Mouse (Mus musculus) kidney, adult 2 months (tissue): Measurements from ENCODE around the gene Cdc27. TPM values are rescaled to one million over a fixed set of nuclear protein-coding genes. Genes with fewer than 3 reads are reported as not detected.

Source experiments
- DNase-seq: peaks from one replicate; pipeline ENCODE4 v3.0.0; 2021
- H3K27ac ChIP-seq: fragments of 200-500 bp; 2 replicates; pipeline ENCODE4 v1.5.1; 2012; ENCODE audit warnings: low read depth, low read length, control low read depth, inconsistent platforms; ENCODE audit not compliant: insufficient read depth
- H3K27me3 ChIP-seq: fragments of 200-500 bp; replicated peaks from 2 replicates; pipeline ENCODE4 v1.6.1; 2012; ENCODE audit warnings: mild to moderate bottlenecking, moderate library complexity, low read length, inconsistent platforms; ENCODE audit not compliant: control insufficient read depth, insufficient read depth
- H3K36me3 ChIP-seq: fragments of 200-500 bp; 2 replicates; pipeline ENCODE4 v1.6.1; 2012; ENCODE audit warnings: mild to moderate bottlenecking, moderate library complexity, low read length, inconsistent platforms; ENCODE audit not compliant: control insufficient read depth, insufficient read depth
- H3K4me1 ChIP-seq: fragments of 200-500 bp; 2 replicates; pipeline ENCODE4 v1.6.1; 2011; ENCODE audit warnings: low read length; ENCODE audit not compliant: control insufficient read depth, insufficient read depth
- H3K4me3 ChIP-seq: fragments of 200-500 bp; 2 replicates; pipeline ENCODE4 v1.5.1; 2011; ENCODE audit warnings: mild to moderate bottlenecking, low read depth, low read length, control low read depth; ENCODE audit not compliant: insufficient read depth
- CTCF ChIP-seq: fragments of 200-500 bp; conservative IDR thresholded peaks from 2 replicates; pipeline ENCODE4 v1.5.1; 2011; ENCODE audit warnings: low read depth, mild to moderate bottlenecking, control low read depth, low read length, moderate library complexity, mixed read lengths; ENCODE audit not compliant: insufficient read depth, insufficient read length
- POLR2A ChIP-seq: fragments of 200-500 bp; IDR thresholded peaks from one replicate; pipeline ENCODE4 v1.6.1; 2011; ENCODE audit warnings: low read depth, low read length, control low read depth
- WGBS: fragments of 180-500 bp; shearing (Covaris S2); methylation state at CpG from one replicate; pipeline ENCODE4 v1.1.7; 2018; 5-methylcytosine and 5-hydroxymethylcytosine counted together
- polyA plus RNA-seq: library from polyadenylated mRNA; depleted of rRNA; stranded (reverse); fragments of >200 nt; gene quantifications from 2 replicates; pipeline ENCODE4 v1.2.3, GENCODE M21; 2012

Cdc27 gene
- polyA plus RNA-seq, 1 experiment, result 6.1 TPM

GRCm38 (mm10) chr11:104568326-104568725 lies 17.9 kb upstream of the Cdc27 start:
- Histone ChIP-seq H3K4me1 (no peaks in the 10 kb centered on the region), H3K4me3 (no peak overlapping the region), H3K36me3 (no peaks in the 10 kb centered on the region), H3K27me3 (no peaks in the 10 kb centered on the region), H3K27ac (no peak overlapping the region)
- DNase-seq, result no peak
- TF ChIP-seq POLR2A, result no peak
- TF ChIP-seq CTCF, result no peak
- WGBS, result 93% methylated on average over 4 of the region's 4 CpGs

- Histone ChIP-seq H3K27ac (no peak overlapping the region), H3K4me3 (no peak overlapping the region), H3K36me3 (no peaks in the 10 kb centered on the region), H3K4me1 (no peaks in the 10 kb centered on the region), H3K27me3 (no peaks in the 10 kb centered on the region)
- TF ChIP-seq CTCF, result no peak
- no peak for TF ChIP-seq POLR2A
- whole genome bisulfite sequencing, result 84% methylated on average over 9 of the region's 9 CpGs
- DNase-seq, result no peak
Measured at GRCm38 (mm10) chr11:104567736-104568135, 17.3 kb upstream of the Cdc27 start.

GRCm38 (mm10) chr11:104566796-104567195 lies 16.4 kb upstream of the Cdc27 start:
- DNase-seq, result no peak
- TF ChIP-seq CTCF, result no peak
- no peak for TF ChIP-seq POLR2A
- 90% methylated on average over 2 of the region's 2 CpGs for WGBS

DNA sequence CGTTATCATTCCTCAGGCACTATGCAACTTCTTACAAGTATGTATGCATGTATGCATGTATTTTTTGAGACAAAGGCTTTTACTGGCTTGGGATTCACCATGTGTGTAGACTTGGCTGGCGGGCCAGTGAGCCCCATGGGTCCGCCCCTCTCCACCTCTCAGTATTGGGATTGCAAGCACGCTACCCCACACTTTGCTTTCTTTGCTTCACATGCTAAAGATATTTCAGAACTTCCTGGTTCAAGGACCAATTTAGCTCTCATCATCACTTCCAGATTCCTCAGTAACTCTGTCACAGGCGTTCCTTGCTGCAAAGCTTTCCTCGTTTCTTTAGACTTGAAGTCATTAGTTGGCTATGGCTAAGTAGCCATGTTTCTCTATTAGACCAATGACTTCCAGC lies 15.7 kb upstream of the Cdc27 start:
- DNase-seq, result no peak
- H3K27ac ChIP-seq, result no peak overlapping the region
- H3K4me1 ChIP-seq, result no peaks in the 10 kb centered on the region
- no peaks in the 10 kb centered on the region for H3K36me3 ChIP-seq
- no peak overlapping the region for H3K4me3 ChIP-seq
- H3K27me3 ChIP-seq, result no peaks in the 10 kb centered on the region
- TF ChIP-seq CTCF, result no peak
- no peak for TF ChIP-seq POLR2A
- WGBS, result 84% methylated on average over 6 of the region's 6 CpGs

More at GRCm38 (mm10) chr11:104566796-104567195, 16.4 kb upstream of the Cdc27 start:
- Histone ChIP-seq H3K36me3 (no peaks in the 10 kb centered on the region), H3K27ac (no peak overlapping the region), H3K4me3 (no peak overlapping the region), H3K4me1 (no peaks in the 10 kb centered on the region), H3K27me3 (no peaks in the 10 kb centered on the region)

GRCm38 (mm10) chr11:104565172-104565571 lies 14.8 kb upstream of the Cdc27 start:
- no peak for TF ChIP-seq POLR2A
- TF ChIP-seq CTCF, result no peak

GRCm38 (mm10) chr11:104563496-104563895 lies 13.1 kb upstream of the Cdc27 start:
- Histone ChIP-seq H3K4me1 (no peaks in the 10 kb centered on the region), H3K27me3 (no peaks in the 10 kb centered on the region), H3K36me3 (no peaks in the 10 kb centered on the region), H3K27ac (no peak overlapping the region), H3K4me3 (no peak overlapping the region)
- TF ChIP-seq CTCF, result no peak
- no peak for TF ChIP-seq POLR2A
- no peak for DNase-seq
- 63% methylated on average over 1 of the region's 1 CpGs for WGBS

More at GRCm38 (mm10) chr11:104565172-104565571, 14.8 kb upstream of the Cdc27 start:
- 77% methylated on average over 9 of the region's 9 CpGs for WGBS
- no peaks in the 10 kb centered on the region for H3K36me3 ChIP-seq
- no peak for DNase-seq
- no peaks in the 10 kb centered on the region for H3K27me3 ChIP-seq
- no peak overlapping the region for H3K27ac ChIP-seq
- H3K4me3 ChIP-seq, result no peak overlapping the region
- H3K4me1 ChIP-seq, result no peaks in the 10 kb centered on the region

DNA sequence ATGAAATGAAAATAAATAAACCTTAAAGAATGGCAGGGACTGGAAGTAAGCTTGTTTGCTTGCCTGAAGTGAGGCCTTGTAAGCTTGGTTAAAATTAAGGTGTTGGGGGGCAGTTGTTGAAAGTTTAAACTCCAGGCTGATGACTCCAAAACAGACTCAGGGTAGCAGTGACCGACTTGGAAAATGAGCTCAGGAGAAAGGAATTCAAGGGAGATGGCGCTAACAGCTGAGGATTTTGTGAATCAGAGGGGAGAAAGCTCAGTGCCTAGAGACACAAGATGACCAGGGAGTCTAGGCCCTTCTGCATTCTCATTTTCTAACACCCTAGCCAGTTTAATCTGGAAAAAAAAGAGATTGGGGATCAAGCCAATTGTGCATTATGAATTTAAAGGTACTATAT lies 10.6 kb upstream of the Cdc27 start:
- DNase-seq, result no peak
- Histone ChIP-seq H3K4me1 (no peaks in the 10 kb centered on the region), H3K4me3 (no peak overlapping the region), H3K27me3 (no peaks in the 10 kb centered on the region; the same call in 1 of the 2 replicates), H3K27ac (no peak overlapping the region), H3K36me3 (no peaks in the 10 kb centered on the region)
- WGBS, result 57% methylated on average over 2 of the region's 2 CpGs
- TF ChIP-seq CTCF, result no peak

DNA sequence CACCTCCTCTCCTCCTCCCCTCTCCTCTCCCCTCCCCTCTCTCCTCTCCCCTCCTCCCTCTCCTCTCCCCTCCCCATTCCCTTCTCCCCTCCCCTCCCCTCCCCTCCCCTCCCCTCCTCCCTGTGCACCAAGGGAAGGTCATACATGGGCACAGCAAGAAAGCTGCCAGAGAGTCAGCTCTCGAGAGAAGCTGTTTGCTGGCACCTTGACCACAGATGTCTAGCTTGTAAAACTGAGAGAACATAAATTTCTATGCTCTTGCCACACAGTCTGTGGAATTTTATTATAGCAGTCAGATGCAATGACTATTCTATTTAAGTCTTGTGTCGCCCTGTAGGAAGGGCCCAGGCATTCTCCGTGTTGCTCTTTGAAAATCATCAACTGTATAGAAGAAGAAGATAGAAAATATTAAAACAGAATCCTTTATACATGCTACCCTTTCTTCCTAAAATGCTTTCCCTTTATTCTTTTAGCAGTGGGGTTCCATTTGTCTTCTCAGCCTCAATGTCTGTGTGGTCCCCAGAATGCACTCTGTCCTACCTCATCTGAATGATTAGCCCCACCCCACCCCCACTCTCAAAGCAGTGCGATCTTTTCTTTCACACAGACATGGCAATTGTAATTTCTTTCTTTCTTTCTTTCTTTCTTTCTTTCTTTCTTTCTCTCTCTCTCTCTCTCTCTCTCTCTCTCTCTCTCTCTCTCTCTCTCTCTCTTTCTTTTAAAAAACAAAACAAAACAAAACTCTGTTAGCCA lies 8.4 kb upstream of the Cdc27 start:
- no peak overlapping the region for H3K27ac ChIP-seq
- no peaks in the 10 kb centered on the region; the same call in 1 of the 2 replicates for H3K27me3 ChIP-seq
- DNase-seq, result no peak
- TF ChIP-seq CTCF, result no peak
- TF ChIP-seq POLR2A, result no peak
- WGBS, result 71% methylated on average over 4 of the region's 4 CpGs
- H3K4me3 ChIP-seq, result no peak overlapping the region
- H3K4me1 ChIP-seq, result no peaks in the 10 kb centered on the region
- no peaks in the 10 kb centered on the region for H3K36me3 ChIP-seq
